Mouse (Mus musculus) R1 (cell line): ENCODE results near the gene Otx1.
A peak's percentile ranks its signal among the peaks of the same experiment; 100 is the strongest.

Source experiments
- DNase-seq: peaks from one replicate; pipeline ENCODE4 v3.0.0-alpha.2; 2018; ENCODE audit warnings: low read depth, low spot score

Gene Otx1

GRCm38 (mm10) chr11:22002783-22003340 lies at the start of gene Otx1:
TSS of gene Otx1 (minus strand) at chr11:22002897.
- peak; percentile 35 for DNase-seq

DNA sequence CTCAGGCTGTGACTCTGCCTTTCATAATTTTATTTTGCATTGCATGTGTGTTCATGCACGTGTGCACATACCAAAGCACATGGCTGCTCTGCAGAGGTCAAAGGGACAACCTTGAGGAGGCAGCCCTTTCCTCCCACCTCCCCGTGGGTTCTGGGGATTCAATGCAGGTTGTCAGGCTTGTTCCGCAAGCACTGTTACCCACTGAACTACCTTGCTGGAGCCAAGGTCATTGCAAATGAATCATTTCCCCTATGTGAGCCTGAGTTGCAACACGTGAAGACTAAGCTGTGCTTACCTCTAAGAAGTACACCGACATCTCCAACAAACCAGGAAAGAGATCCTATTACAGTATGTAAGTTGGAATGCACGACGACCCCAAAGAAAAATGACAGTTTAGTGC lies 48.2 kb upstream of the Otx1 start:
- peak; percentile 51 for DNase-seq

GRCm38 (mm10) chr11:22039854-22040426 lies 37.2 kb upstream of the Otx1 start:
- DNase-seq, result no peak

- DNase-seq, result peak; percentile 9
These were observed 31.9 kb upstream of the Otx1 start for GRCm38 (mm10) chr11:22034564-22035105.

GRCm38 (mm10) chr11:22033582-22033981 lies 30.9 kb upstream of the Otx1 start:
- no peak for DNase-seq

DNA sequence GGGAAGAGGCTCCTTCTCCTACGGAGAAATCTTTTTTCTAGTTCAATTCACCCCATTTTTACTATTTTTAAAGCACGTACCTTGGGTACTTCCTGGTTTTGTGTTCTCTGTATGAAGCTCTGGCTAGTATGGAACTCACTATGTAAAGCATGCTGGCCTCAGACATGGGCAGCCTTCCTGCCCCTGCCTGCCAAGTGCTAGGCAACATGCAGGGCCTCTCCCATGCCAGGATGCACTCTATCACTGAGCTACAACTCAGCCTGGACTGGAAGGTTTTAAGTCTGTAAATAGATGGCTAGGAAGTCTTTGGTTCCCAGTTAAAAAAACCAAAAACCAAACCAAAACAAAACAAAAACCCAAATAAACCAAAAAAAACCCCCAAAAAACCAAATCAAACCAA lies 17.9 kb upstream of the Otx1 start:
- no peak for DNase-seq

- no peak for DNase-seq
These were observed 14.7 kb upstream of the Otx1 start for GRCm38 (mm10) chr11:22017444-22017843.

DNA sequence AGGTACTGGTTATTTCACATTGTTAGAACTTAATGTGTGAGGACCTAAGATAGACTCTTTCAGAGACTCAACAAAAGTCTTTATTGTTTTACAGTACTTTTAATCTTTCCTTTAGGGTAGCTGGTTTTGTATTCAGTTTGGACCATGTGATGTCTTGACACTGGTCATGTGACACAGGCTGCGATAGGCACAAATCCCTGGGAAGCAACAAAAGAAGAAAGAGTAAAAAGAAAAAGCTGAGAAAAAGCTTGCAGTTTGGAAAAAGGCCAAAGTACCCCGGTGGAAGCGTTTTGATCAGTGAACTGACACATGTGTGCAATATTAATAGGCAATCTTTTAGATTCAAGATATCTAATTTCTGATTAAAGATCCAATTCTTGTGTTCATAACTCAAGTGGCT lies 13.6 kb upstream of the Otx1 start:
- no peak for DNase-seq

GRCm38 (mm10) chr11:22008817-22009216 lies 6.1 kb upstream of the Otx1 start:
- no peak for DNase-seq

DNA sequence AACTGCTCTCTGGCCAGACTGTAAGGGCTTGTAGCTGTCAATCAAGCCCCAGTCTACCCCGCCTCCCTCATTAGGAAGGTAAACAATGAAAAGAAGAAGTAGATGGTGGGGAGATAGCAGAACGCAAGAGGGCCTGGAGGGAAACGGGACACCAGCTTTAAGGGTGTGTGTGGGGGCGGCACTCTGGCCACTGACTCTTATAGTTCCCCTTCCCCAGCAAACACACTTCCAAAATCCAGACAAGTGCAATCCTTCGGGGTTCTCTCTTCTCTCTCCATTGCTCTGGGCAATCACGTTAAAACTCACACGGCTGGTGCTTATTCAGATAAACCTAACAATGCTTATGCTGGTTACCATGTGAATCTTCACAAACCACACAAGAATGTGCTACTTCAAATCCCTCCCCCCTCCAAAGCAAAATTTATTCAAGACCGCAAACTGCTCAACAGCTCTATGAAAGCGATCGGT lies 5.5 kb upstream of the Otx1 start:
- peak; percentile 64 for DNase-seq

DNA sequence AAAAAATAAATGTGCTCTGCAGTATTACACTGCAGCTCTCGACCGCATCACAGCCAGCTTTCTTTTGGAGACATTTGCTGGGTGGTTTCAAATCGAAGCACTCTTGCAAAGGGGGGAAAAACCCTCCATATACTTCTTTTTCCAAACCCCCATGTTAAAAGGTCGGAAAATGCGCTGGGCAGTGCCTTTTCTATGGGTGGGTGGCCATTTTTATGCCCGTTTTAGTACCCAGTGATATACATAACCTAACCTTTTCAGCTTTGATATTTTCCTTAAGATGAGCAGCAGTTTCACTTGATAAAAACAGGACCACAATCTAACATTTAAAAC lies 5.0 kb upstream of the Otx1 start:
- no peak for DNase-seq

DNA sequence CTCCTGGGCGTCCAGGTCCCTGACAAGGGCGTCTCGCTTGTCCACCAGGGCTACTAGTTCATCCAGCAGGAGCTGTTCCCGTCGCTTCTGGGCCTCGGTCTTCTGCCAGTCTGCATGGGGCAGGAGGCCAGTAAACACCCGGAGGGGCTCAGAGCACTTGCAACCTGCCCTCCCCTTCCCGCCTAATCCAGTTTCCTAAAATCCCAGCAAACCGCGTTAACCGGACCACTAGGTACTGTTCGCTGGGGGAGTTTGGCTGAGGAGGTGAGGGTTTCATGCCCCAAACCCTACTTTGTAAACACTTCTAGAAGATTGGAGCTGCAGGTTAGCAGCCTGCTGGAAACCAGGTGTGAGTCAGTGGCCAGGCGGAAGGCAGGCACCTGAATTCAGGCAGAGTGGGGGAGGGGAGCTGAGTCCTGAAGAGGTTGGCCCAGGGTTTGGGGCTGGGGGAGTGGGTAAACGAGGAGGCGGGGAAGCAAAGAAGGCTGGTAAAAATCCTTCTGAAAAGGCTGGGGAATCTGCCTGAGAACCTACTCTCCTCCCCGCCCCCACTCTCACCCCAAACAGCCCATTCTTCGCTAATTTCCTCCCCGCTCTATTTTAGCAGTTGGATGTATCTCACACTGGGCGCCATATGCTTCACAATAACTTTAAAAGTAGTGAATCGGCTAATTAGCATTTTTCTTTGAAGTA lies 4.5 kb upstream of the Otx1 start:
- DNase-seq, result peak; percentile 69

DNA sequence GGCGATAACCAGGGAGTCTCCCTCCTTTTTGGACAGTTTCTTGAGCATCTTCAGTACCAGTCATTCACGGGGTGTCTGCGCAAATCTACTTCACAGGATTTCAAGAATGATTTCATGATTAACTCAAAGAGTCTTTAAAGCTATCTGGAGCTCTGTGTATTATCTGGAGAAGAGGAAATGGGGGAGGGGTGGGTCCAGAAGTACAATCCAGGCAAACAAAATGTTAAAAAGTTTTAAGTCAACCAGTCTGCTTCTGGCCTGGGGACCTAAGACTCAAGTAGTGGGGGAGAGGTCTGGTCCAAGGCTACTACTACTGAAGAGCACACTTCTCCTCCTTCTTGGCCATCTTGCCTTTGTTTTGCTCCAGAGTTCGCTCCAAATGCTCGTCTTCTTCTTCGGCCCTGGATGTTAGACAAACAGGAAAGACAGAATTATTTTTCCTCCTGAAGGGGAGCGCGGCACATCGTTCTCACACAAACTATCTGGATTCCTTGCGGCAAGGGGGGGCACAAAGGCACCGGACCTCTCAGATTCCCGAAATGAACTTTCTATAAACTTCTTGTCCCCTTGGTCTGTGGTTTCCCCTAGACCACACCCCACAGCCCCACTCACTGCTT lies 3.9 kb upstream of the Otx1 start:
- DNase-seq, result no peak

DNA sequence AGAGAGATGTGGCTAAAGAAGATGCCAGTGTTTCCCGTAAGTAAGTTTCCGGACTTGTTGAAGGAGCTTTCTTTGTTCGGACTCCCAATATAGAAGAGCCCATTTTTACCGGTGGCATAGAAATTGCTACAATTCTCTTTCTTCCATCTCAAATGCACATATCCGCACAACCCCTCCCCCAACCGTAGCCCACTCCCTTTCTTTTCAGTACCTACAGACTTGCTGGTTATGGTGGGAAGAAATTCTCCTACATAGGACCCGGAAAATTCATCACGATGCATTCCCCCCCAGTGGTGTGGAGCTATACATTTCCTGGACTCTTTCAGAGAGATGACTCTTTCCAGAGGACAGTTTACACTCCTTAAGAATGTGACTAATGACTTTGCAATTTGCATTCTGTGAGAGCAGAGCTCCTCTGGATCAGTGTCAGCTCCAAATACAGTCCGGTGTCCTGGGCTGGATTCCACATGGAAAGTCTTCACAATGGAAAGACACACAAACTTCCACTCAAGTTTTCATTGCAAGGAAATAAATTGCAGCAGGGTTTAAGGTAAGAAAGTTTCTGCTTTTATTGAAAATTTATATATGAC lies 2.7 kb upstream of the Otx1 start:
- DNase-seq, result peak; percentile 41

- peak; percentile 17 for DNase-seq
These were observed 1.7 kb upstream of the Otx1 start for GRCm38 (mm10) chr11:22004331-22004841.

GRCm38 (mm10) chr11:22003341-22003981 lies 764 bp upstream of the Otx1 start:
- peak; percentile 40 for DNase-seq

- DNase-seq, result peak; percentile 33
These were observed 475 bp downstream of the Otx1 start for GRCm38 (mm10) chr11:22002062-22002782.

GRCm38 (mm10) chr11:22001321-22002061 lies 1.2 kb downstream of the Otx1 start:
- peak; percentile 87 for DNase-seq

GRCm38 (mm10) chr11:22000316-22001076 lies 2.2 kb downstream of the Otx1 start:
- peak; percentile 45 for DNase-seq
